Mouse (Mus musculus) embryonic facial prominence, embryonic 15.5 days (tissue): ENCODE data around the gene Tsc22d3. TPM values are rescaled to one million over a fixed set of nuclear protein-coding genes. Genes with fewer than 3 reads are reported as not detected.

ENCODE experiments used
- ATAC-seq: fragments of 200-750 bp; cut with Nextera tagmentation; 2 replicates; pipeline ENCODE4 v1.8.0; 2017; ENCODE audit warnings: low read depth, moderate TSS enrichment; ENCODE audit not compliant: insufficient number of reproducible peaks, low FRiP score, low TSS enrichment
- H3K27ac ChIP-seq: fragments of 300-500 bp; sonication (generic); replicated peaks from 2 replicates; pipeline ENCODE4 v1.5.1; 2015; ENCODE audit warnings: mild to moderate bottlenecking, inconsistent platforms
- H3K27me3 ChIP-seq: fragments of 300-500 bp; sonication (generic); 2 replicates; pipeline ENCODE4 v1.6.1; 2015; ENCODE audit warnings: inconsistent platforms
- H3K36me3 ChIP-seq: fragments of 300-500 bp; sonication (generic); 2 replicates; pipeline ENCODE4 v1.6.1; 2015; ENCODE audit warnings: mild to moderate bottlenecking, inconsistent platforms
- H3K4me1 ChIP-seq: fragments of 300-500 bp; sonication (generic); 2 replicates; pipeline ENCODE4 v1.6.1; 2015; ENCODE audit warnings: inconsistent platforms
- H3K4me2 ChIP-seq: fragments of 300-500 bp; sonication (generic); replicated peaks from 2 replicates; pipeline ENCODE4 v1.6.1; 2015; ENCODE audit warnings: mild to moderate bottlenecking, inconsistent platforms
- H3K4me3 ChIP-seq: fragments of 300-500 bp; sonication (generic); replicated peaks from 2 replicates; pipeline ENCODE4 v1.5.1; 2015; ENCODE audit warnings: mild to moderate bottlenecking, inconsistent platforms
- H3K9ac ChIP-seq: fragments of 300-500 bp; sonication (generic); 2 replicates; pipeline ENCODE4 v1.6.1; 2015; ENCODE audit warnings: inconsistent platforms
- H3K9me3 ChIP-seq: fragments of 300-500 bp; sonication (generic); replicated peaks from 2 replicates; pipeline ENCODE4 v1.6.1; 2016; ENCODE audit warnings: inconsistent platforms
- WGBS: fragments of 180-500 bp; shearing (Covaris S2); methylation state at CpG from one replicate; pipeline ENCODE4 v1.1.7; 2015; 5-methylcytosine and 5-hydroxymethylcytosine counted together
- polyA plus RNA-seq: library from polyadenylated mRNA; unstranded; fragments of >200 nt; fragmentation: Nextera tagmentation; extraction: Ambion mirVana; gene quantifications from 2 replicates; pipeline ENCODE4 v1.2.1, GENCODE M21; 2015

Gene Tsc22d3
- polyA plus RNA-seq, 1 experiment from 2014 or later = 129 TPM

GRCm38 (mm10) chrX:140565212-140565611 is 35.2 kb downstream of the Tsc22d3 start:
- H3K9ac ChIP-seq = no peak overlapping the region
- no peaks in the 10 kb centered on the region for H3K36me3 ChIP-seq
- H3K4me3 ChIP-seq = no peak overlapping the region
- no peaks in the 10 kb centered on the region for H3K4me1 ChIP-seq
- H3K4me2 ChIP-seq = no peak overlapping the region
- H3K27me3 ChIP-seq = peaks cover 12% of the 10 kb centered on the region
- H3K27ac ChIP-seq = no peak overlapping the region
- H3K9me3 ChIP-seq = no peaks in the 10 kb centered on the region
- WGBS = 89% methylated on average over 3 of the region's 3 CpGs
- no peak for ATAC-seq

DNA sequence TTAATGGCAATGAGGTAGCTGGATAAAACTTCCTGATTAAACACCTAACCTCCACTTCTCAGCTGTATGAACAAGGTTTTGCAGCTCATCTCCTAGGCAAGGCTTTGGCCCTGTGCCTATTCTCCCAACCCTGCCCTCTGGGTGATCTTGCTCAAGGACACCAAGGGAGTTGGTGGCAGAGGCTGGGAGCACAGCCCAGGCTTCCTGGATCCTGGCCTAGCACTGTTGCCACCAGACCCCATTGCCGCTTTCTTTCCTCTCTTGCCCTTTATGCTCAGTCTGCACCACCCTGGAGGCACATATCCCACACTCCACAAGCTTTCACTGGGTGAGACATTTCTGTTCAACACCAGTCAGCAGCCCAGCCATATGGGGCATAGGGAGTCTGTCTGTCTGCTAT is 35.7 kb downstream of the Tsc22d3 start:
- no peaks in the 10 kb centered on the region for H3K9me3 ChIP-seq
- no peak overlapping the region for H3K27ac ChIP-seq
- 77% methylated on average over 1 of the region's 1 CpGs for WGBS
- ATAC-seq = no peak
- H3K9ac ChIP-seq = no peak overlapping the region
- H3K4me3 ChIP-seq = no peak overlapping the region
- H3K27me3 ChIP-seq = peaks cover 12% of the 10 kb centered on the region
- no peak overlapping the region for H3K4me2 ChIP-seq
- no peaks in the 10 kb centered on the region for H3K4me1 ChIP-seq
- H3K36me3 ChIP-seq = no peaks in the 10 kb centered on the region

DNA sequence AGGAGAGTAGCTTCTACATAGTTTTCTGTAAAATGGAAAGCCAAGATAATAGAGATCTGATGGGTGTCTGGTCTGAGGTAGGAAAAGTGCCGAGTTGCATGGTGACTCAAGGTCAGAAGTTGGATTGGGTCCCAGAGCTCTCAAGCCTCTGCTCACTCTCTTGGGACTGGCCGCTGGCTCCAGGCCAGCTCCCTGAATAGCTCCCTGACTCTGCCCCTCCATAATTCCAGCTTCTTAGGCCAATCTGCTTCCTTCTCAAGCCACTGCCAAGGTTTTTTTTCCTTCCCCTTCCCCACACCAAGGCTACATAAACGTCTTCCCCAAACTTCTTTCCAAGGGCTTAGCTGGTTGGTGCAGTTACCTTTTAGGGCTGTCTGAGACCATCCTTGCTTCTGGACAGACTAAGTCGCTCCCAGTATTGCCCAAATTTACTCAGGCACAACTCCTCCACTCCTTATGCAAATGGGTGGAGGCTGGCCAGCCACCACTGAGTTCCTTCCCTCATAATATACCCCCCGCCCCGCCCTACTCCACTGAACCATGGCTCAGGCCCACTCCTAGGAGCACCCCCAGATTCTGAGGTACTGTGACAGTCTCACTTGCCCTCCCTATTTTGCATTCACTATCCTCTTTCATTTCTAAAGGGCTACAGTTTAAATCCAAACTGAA is 42.1 kb downstream of the Tsc22d3 start:
- Histone ChIP-seq H3K9ac (no peak overlapping the region), H3K9me3 (no peaks in the 10 kb centered on the region), H3K4me2 (no peak overlapping the region), H3K36me3 (no peaks in the 10 kb centered on the region), H3K4me1 (no peaks in the 10 kb centered on the region), H3K4me3 (no peak overlapping the region), H3K27me3 (peaks cover 5% of the 10 kb centered on the region), H3K27ac (no peak overlapping the region)
- no peak for ATAC-seq
- 64% methylated on average over 6 of the region's 6 CpGs for WGBS

DNA sequence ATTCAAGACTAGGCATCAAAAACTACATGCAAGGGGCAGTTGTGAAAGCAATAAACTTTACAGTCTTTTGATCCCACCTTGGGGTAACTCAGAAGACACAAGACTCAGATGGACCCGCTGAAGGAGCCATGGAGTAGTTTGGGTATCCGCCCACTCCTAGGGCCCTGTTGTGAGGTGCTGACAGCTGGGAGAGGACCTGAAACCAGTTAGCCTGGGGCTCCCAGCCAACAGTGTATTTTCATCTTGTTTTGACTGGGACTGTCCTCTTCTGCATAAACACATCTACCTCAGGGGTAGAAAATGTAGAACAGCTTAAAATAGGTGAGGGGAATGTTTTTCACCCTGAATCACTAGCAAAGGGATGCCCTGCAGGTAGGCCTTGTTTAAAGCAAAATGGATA is 44.5 kb downstream of the Tsc22d3 start:
- Histone ChIP-seq H3K4me2 (no peak overlapping the region), H3K4me3 (no peak overlapping the region), H3K4me1 (no peaks in the 10 kb centered on the region), H3K27me3 (peaks cover 2% of the 10 kb centered on the region; the same call in 1 of the 2 replicates), H3K9me3 (no peaks in the 10 kb centered on the region), H3K36me3 (no peaks in the 10 kb centered on the region), H3K9ac (no peak overlapping the region), H3K27ac (no peak overlapping the region)
- no peak for ATAC-seq
- WGBS = 60% methylated on average over 2 of the region's 2 CpGs

DNA sequence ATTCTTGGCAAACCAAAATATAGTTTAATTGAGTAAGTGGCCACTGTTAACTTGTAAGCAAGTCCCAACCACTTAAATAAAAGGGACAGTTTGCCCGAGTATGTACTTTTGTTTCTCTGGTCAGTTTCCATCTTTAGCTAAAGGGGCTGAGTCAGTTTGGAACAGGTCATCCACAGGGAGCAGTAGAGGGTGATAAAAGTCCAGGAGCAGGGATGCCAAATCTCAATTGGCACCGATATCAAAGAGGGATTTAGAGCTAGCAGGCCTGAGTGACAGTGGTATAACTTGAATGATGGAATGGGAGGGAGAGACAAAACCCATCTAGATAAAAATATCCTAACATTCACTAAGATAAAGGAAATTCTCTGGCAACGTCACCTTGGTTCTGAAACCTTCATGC is 45.0 kb downstream of the Tsc22d3 start:
- H3K27me3 ChIP-seq = peaks cover 2% of the 10 kb centered on the region; the same call in 1 of the 2 replicates
- no peaks in the 10 kb centered on the region for H3K4me1 ChIP-seq
- H3K9ac ChIP-seq = no peak overlapping the region
- WGBS = 76% methylated on average over 3 of the region's 3 CpGs
- H3K36me3 ChIP-seq = no peaks in the 10 kb centered on the region
- no peaks in the 10 kb centered on the region for H3K9me3 ChIP-seq
- no peak overlapping the region for H3K4me2 ChIP-seq
- no peak for ATAC-seq
- H3K4me3 ChIP-seq = no peak overlapping the region
- no peak overlapping the region for H3K27ac ChIP-seq

GRCm38 (mm10) chrX:140547660-140548419 is 52.6 kb downstream of the Tsc22d3 start:
- no peak overlapping the region for H3K4me2 ChIP-seq
- no peak overlapping the region for H3K4me3 ChIP-seq
- H3K36me3 ChIP-seq = no peaks in the 10 kb centered on the region
- peaks cover 21% of the 10 kb centered on the region for H3K27me3 ChIP-seq
- H3K9me3 ChIP-seq = no peaks in the 10 kb centered on the region
- no peak overlapping the region for H3K27ac ChIP-seq
- H3K9ac ChIP-seq = no peak overlapping the region
- no peak for ATAC-seq
- no peaks in the 10 kb centered on the region for H3K4me1 ChIP-seq
- WGBS = 77% methylated on average over 7 of the region's 7 CpGs

DNA sequence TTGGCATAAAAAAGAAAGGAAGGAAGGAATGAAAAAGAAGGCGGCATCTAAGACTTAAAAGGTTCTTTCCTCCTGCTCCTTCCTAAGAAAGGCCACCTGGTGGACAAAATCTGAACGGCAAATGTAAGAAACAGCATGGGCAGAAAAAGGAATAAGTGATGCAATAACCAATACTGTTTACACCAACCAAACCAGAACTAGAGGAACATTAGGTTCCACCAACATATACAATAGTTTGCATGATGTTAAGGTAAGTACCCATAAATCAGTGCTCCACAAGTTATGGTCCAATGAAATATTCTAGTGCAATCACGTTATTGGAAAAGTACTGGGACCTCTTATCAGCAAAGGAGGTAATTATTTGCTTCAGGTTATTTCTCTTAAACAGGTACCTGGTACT is 55.7 kb downstream of the Tsc22d3 start:
- Histone ChIP-seq H3K27me3 (peaks cover 21% of the 10 kb centered on the region), H3K27ac (no peak overlapping the region), H3K36me3 (no peaks in the 10 kb centered on the region), H3K4me3 (no peak overlapping the region), H3K9me3 (no peaks in the 10 kb centered on the region), H3K9ac (no peak overlapping the region), H3K4me1 (no peaks in the 10 kb centered on the region), H3K4me2 (no peak overlapping the region)
- 33% methylated on average over 3 of the region's 3 CpGs for WGBS
- no peak for ATAC-seq

DNA sequence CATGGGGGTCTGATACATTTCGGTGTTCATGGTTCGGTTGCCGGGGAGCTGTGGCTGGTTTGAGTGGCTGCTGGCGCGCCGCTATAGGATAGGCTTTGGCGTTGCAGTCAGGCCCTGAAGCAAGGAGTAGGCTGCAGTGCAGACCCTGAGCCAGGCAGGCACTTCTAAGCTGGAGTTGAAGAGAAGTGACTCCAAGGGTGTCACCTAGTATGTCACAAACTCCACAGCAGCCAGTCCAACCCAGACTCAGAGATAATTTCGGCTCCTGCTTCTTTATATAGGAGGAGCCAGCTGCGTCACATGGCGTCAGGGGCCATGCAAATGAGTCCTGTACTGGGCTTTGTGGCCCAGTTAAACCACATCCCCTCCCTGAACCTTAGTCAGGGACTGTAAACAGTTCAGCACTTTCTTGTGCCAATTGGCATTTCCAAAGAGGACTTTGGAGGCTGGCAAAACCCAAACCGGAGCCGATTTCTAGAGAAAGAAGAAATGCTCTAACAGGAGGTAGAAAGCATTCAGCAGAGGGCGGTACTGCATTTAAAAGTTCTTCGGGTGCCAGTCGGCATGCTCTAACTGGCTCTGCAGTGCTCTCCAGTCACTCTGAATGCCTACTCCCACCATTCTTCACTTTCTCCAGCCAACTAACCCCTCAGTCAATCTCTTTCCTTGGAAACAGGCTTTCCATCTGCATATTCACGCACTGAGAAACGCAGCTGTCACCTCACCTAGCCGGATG is 57.4 kb downstream of the Tsc22d3 start:
- no peaks in the 10 kb centered on the region for H3K9me3 ChIP-seq
- peak overlapping the region; percentile 42 for H3K9ac ChIP-seq
- peak overlapping the region; percentile 51 for H3K4me2 ChIP-seq
- H3K4me3 ChIP-seq = peak overlapping the region; percentile 51
- H3K4me1 ChIP-seq = no peaks in the 10 kb centered on the region
- H3K27ac ChIP-seq = peak overlapping the region; percentile 87
- 22% methylated on average over 18 of the region's 18 CpGs for WGBS
- peak; percentile 84 for ATAC-seq
- no peaks in the 10 kb centered on the region for H3K36me3 ChIP-seq
- peaks cover 14% of the 10 kb centered on the region for H3K27me3 ChIP-seq

DNA sequence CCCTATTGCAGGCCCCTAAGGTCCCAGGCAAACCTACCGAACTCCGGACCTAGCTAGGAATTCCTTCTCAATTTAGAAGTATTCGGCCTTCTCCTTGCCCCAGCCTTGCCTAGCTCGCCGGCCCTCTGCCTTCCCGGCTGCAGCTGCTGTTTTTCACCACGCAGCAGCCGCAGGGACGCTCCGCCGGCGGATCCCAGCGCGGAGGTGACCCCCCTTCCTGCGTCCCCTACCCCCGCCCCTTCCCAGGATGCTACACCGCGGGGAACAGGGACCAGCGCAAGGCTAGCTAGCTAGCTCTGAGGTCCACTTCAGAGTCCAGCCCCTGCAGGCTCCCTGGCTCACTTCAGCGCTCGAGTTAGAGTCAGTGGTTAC is 58.0 kb downstream of the Tsc22d3 start:
- ATAC-seq = peak; percentile 85
- Histone ChIP-seq H3K9me3 (no peaks in the 10 kb centered on the region), H3K4me3 (peak overlapping the region; percentile 51), H3K27ac (peak overlapping the region; percentile 87), H3K4me2 (peak overlapping the region; percentile 51), H3K9ac (peak overlapping the region; percentile 42), H3K4me1 (no peaks in the 10 kb centered on the region), H3K36me3 (no peaks in the 10 kb centered on the region), H3K27me3 (peaks cover 7% of the 10 kb centered on the region)
- WGBS = 24% methylated on average over 21 of the region's 21 CpGs

DNA sequence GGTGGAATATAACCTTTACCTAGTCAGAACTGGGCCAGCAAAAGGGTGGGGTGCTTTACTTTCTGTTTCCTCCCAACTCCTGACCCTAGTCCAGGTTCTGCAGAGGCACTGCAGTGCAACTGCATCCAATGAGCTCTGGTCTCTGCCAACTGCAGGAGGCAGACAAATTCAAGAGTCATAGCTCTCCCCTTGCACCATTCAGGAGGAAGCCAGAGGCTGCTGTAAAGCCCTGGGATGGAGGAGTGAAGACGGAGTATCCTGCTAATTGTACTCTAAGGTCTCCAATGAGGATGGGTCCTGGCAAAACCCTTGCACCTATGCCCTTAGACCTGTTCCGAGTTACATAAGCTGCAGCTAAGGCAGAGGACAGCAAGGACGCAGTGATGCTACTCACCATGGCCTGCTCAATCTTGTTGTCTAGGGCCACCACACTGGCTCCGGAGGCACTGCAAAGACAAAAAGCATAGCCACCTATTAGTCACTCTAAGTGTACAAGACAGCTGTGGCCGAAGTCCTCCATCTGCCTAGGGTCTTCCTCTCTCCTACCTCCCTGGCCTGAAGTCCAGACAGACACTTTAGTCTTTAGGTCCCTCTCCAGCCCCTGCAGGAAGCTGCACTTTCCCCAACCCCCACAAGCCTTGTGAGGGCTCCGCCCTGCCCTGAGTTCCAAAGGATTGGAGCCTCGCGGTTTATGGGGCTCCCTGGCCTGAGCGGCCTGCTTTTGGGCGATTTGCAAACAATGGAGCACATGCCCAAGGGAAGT is 58.6 kb downstream of the Tsc22d3 start:
- peak overlapping the region; percentile 42 for H3K9ac ChIP-seq
- peak overlapping the region; percentile 51 for H3K4me3 ChIP-seq
- peak; percentile 60 for ATAC-seq
- H3K9me3 ChIP-seq = no peaks in the 10 kb centered on the region
- 21% methylated on average over 10 of the region's 10 CpGs for WGBS
- H3K4me1 ChIP-seq = no peaks in the 10 kb centered on the region
- peaks cover 5% of the 10 kb centered on the region for H3K27me3 ChIP-seq
- H3K4me2 ChIP-seq = peak overlapping the region; percentile 51
- no peaks in the 10 kb centered on the region for H3K36me3 ChIP-seq
- H3K27ac ChIP-seq = peak overlapping the region; percentile 87
